Mouse (Mus musculus) brain, embryonic 14.5 days (tissue): Measurements from ENCODE around the gene Ets2.

Source experiments
- CTCF ChIP-seq: fragments of 200-500 bp; IDR thresholded peaks from 2 replicates; pipeline ENCODE4 v1.5.1; 2012; ENCODE audit warnings: inconsistent platforms, mild to moderate bottlenecking, moderate library complexity, borderline replicate concordance; ENCODE audit not compliant: insufficient read depth, insufficient read length; ENCODE audit errors: extremely low read depth
- POLR2A ChIP-seq: fragments of 200-500 bp; IDR thresholded peaks from 2 replicates; pipeline ENCODE4 v1.6.1; 2012; ENCODE audit warnings: mild to moderate bottlenecking, inconsistent platforms, borderline replicate concordance; ENCODE audit not compliant: poor library complexity, insufficient read depth, insufficient read length, severe bottlenecking; ENCODE audit errors: extremely low read depth

GRCm38 (mm10) chr16:95759151-95759987 lies 57.5 kb downstream of the Ets2 start:
- no peak for TF ChIP-seq CTCF
- TF ChIP-seq POLR2A = no peak
